Mouse (Mus musculus) E14TG2a.4 (cell line): Measurements from ENCODE around the gene Tlk2.

ENCODE experiments used
- CTCF ChIP-seq: conservative IDR thresholded peaks from 2 replicates; pipeline ENCODE4 v1.5.1; 2014; ENCODE audit warnings: low read length
- NANOG ChIP-seq: IDR thresholded peaks from 2 replicates; pipeline ENCODE4 v1.6.1; 2014; ENCODE audit warnings: borderline replicate concordance, low read length, mixed read lengths
- POU5F1 ChIP-seq: IDR thresholded peaks from 2 replicates; pipeline ENCODE4 v1.6.1; 2014; ENCODE audit warnings: low read length, borderline replicate concordance

GRCm38 (mm10) chr11:105143564-105143963, 35.0 kb upstream of the Tlk2 start:
- TF ChIP-seq POU5F1 (no peak), CTCF (no peak), NANOG (no peak)
